Mouse (Mus musculus): ENCODE data around the gene Gstt3. TPM values are rescaled to one million over a fixed set of nuclear protein-coding genes. Genes with fewer than 3 reads are reported as not detected.

The Gstt3 gene
- 4.0 TPM for total RNA-seq (2023)

GRCm38 (mm10) chr10:75780769-75781578 lies at the start of gene Gstt3, which contains the start of gene Gm20441:
Gene Gstt3, minus strand, starts transcription at chr10:75781414.
Gene Gm20441, minus strand, starts transcription at chr10:75780954.

DNA sequence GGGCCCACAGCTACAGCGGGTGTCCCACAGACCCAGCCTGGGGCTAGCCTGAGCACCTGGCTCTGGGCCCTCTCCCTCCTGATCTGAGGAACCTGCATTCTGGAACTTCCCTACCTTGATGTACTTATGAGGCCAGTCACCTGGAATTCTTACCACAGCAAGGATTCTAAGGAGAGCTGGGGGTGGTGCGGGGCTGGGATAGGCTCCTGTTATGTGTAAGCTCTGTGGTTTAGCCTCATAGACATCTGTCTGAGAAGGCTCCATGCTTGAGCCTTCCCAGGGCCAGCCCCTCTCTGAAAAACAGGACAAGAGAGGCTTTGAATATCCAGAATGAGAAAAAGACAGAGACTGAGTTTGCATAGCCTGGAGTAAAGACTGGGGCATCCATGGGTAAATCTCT lies 41.2 kb upstream of the Gstt3 start, which contains the start of gene Gstt4:
Gene Gstt4 (minus strand): TSS at position 101 of the 400 bp plus-strand sequence.

DNA sequence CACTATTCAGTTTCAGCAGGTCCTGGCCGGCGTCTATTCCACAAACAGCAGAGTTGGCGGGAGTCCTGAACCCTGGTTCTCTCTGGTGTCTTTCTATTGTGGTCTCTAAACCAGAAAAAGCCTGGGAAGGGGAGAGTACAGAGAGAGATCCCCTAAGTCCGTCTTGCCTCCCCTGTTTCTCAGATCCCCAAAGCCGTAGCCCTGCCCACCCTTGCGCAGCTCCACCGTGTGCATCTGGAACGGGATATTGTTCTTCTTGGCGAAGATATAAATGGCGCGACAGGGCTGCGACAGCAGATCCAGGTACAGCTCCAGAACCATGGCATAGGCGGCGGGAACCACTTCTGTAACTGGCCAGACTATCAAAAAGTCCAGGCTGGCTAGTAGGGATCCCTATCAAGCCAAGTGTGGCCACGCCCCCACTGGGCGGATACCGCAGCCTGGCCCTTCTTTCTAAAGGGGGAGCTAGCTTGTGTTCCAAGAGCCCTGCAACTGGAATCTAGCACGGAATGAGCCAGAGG lies 17.0 kb upstream of the Gstt3 start, which contains the start of gene Gstt1:
Gene Gstt1 (minus strand): TSS at position 409 of the 521 bp plus-strand sequence.

DNA sequence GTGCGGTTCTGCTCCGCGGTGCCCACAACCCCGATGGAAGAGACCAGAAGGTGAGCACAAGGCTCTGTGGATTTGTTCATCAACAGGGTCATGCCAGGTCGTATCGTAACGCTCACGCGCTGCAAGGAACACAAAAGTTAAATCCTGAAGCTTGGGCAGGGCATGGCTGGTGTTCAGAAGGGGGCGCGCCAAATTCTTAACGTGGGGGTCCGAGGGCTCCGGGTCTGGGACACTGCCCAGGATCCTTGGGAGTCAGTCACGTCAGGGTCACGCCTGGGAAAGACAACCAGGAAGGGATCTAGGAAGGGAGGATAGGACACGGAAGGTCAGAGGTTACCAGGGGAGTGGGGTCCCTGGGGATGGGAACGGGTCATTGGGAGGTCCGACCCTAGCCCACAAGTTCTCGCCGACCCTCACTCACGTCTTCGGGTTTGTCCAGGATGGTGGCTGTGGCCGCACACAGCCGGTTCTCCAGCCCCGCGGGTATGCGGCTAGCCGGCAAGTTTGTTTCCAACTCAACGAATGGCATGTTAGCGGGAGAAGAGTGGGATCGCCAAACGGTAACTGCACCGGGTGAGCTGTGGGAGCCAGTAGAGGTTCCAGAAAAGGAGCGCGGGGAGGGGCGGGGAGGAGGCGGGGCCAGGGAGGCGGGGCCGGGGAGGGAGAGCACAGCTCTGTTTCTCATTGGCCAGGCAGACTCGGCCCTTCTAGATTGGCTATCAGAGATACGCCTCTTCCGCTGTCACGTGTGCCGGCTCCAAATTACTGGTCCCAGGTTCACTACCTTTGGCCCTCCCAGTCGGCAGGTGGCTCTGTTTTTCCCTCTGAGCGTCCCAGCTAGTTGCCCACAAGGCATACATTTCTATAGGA lies 8.2 kb downstream of the Gstt3 start, which contains the start of gene Ddt:
Gene Ddt (minus strand): TSS at position 620 of the 870 bp plus-strand sequence.

GRCm38 (mm10) chr10:75763682-75764518 lies 17.3 kb downstream of the Gstt3 start, which contains the start of gene Cabin1:
Gene Cabin1, minus strand, starts transcription at chr10:75764341.

Other genes with a start within 250 kb of the Gstt3 start
- gene Lrrc75b, start 221.1 kb downstream of the Gstt3 start, total RNA-seq (2023), result 23.7 TPM
- gene Ggt1, start 219.8 kb downstream of the Gstt3 start, total RNA-seq (2023), result 81.7 TPM
- gene Ggt5, start 192.1 kb downstream of the Gstt3 start, total RNA-seq (2023), result 20.3 TPM
- 4.2 TPM for gene Susd2, start 137.4 kb downstream of the Gstt3 start, total RNA-seq (2023)
- 129 TPM for gene Cabin1, start 17.1 kb downstream of the Gstt3 start, total RNA-seq (2023)
- gene Ddt, start 8.0 kb downstream of the Gstt3 start, total RNA-seq (2023), result 28.8 TPM
- gene Gm20441, start 460 bp downstream of the Gstt3 start, total RNA-seq (2023), result not detected
- gene Gstt1, start 17.2 kb upstream of the Gstt3 start, total RNA-seq (2023), result not detected
- not detected for gene Gstt4, start 41.1 kb upstream of the Gstt3 start, total RNA-seq (2023)
- gene Gstt2, start 56.0 kb upstream of the Gstt3 start, total RNA-seq (2023), result 41.2 TPM
- gene Mif, start 78.8 kb upstream of the Gstt3 start, total RNA-seq (2023), result 289 TPM
- gene Derl3, start 112.0 kb upstream of the Gstt3 start, total RNA-seq (2023), result 3.4 TPM
- 54.4 TPM for gene Smarcb1, start 140.2 kb upstream of the Gstt3 start, total RNA-seq (2023)
- gene Chchd10, start 151.7 kb upstream of the Gstt3 start, total RNA-seq (2023), result 22.5 TPM
- gene Mmp11, start 155.1 kb upstream of the Gstt3 start, total RNA-seq (2023), result 2.2 TPM
- gene Gm867, start 159.3 kb upstream of the Gstt3 start, total RNA-seq (2023), result not detected
- 11.1 TPM for gene Vpreb3, start 161.6 kb upstream of the Gstt3 start, total RNA-seq (2023)
- 0.95 TPM for gene Gm5134, start 173.1 kb upstream of the Gstt3 start, total RNA-seq (2023)

Data from CD8-positive naive resting alpha-beta T cell, adult 57 days (primary cell).